Mouse (Mus musculus) thymus, postnatal 25 days (tissue): ENCODE data around the gene Tfeb.

Experiments used
- DNase-seq: peaks from one replicate; pipeline ENCODE4 v3.0.0; 2022

Tfeb gene

DNA sequence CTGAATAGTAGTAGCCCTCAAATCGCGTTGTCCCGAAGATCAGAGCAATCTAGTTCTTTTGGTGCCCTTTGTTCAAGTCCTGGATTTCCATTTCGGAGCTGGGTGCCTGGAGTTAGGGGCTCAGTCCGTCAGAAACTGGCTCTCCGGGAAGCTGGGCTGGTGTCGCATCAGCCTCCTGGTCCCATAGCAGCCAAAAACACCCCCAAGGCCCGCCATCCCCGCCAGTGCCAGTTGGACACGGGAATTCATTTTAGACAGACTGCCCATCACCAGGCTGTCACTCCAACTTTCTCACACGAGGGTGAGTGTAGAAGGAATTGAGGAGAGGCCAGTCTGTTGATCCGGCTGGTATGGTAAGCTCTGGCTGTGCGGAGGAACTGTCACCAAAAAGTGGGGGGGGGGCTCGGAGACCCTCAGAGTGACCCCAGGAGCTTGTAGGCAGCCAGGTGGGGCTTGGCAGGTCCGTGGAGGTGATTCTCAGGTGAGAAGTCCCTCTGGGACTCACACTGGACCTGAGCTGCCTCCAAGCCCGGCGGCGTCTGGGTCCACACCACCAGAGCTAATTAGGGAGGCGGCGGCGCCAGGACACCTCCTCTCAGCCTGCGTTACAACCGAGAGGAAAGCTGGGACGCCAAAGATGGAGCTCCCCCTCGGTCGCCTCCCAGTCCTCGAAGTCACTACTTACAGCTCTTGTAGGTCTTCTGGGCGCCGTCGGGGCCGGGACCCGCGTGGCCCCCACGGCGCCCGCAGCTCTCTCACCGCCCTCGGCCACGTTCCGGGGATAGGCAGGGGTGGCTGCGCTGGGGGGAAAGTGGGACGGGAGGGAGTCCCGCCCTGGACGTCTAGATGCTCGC lies 97.0 kb downstream of the Tfeb start:
- DNase-seq = no peak

DNA sequence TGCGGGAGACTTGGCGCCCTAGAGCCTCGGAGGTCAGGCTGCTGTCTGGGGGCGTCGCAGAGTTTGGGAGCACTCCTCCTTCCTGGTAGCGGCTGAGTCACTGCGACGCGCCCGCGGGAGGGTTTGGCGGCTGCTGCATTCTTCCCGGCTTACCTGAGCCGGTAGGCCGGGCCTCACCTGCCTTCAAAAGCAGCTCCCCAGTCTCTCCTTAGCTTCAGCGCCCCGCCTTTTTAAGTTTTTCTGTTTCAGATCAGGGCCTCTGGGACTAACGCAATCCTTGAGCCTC lies 97.6 kb downstream of the Tfeb start, which contains the start of gene Mdfi:
Gene Mdfi, minus strand, starts transcription at position 210 of the 286 bp plus-strand sequence.
- DNase-seq = no peak

GRCm38 (mm10) chr17:47837808-47838207 lies 101.0 kb downstream of the Tfeb start:
- DNase-seq = no peak

GRCm38 (mm10) chr17:47841521-47841920 lies 104.7 kb downstream of the Tfeb start:
- DNase-seq = no peak
